Mouse (Mus musculus) embryonic facial prominence, embryonic 11.5 days (tissue): ENCODE data around the gene Ceacam9. TPM values are rescaled to one million over a fixed set of nuclear protein-coding genes. Genes with fewer than 3 reads are reported as not detected.
"Not testable (repeated sequence)": the region's sequence is repeated elsewhere in the genome, so short reads cannot be mapped to it uniquely, and the experiment has no call there.

Experiments used
- ATAC-seq: fragments of 200-750 bp; cut with Nextera tagmentation; replicated peaks from 2 replicates; pipeline ENCODE4 v1.8.0; 2017; ENCODE audit warnings: low read depth; ENCODE audit not compliant: insufficient number of reproducible peaks, low FRiP score, low TSS enrichment
- DNase-seq: peaks from one replicate; pipeline ENCODE4 v3.0.0-alpha.2; 2015; ENCODE audit warnings: low spot score
- H3K27ac ChIP-seq: fragments of 300-500 bp; sonication (generic); replicated peaks from 2 replicates; pipeline ENCODE4 v1.5.1; 2014; ENCODE audit warnings: mild to moderate bottlenecking, low read depth, low read length, control low read depth
- H3K27me3 ChIP-seq: fragments of 300-500 bp; sonication (generic); 2 replicates; pipeline ENCODE4 v1.6.1; 2014; ENCODE audit warnings: mild to moderate bottlenecking, low read length, moderate library complexity, mixed read lengths; ENCODE audit not compliant: control insufficient read depth, insufficient read depth
- H3K36me3 ChIP-seq: fragments of 300-500 bp; sonication (generic); replicated peaks from 2 replicates; pipeline ENCODE4 v1.6.1; 2014; ENCODE audit warnings: low read depth, mild to moderate bottlenecking, low read length, moderate library complexity, mixed read lengths; ENCODE audit not compliant: control insufficient read depth, insufficient read depth
- H3K4me1 ChIP-seq: fragments of 300-500 bp; sonication (generic); 2 replicates; pipeline ENCODE4 v1.6.1; 2014; ENCODE audit warnings: low read length, mixed read lengths; ENCODE audit not compliant: control insufficient read depth, insufficient read depth
- H3K4me2 ChIP-seq: fragments of 300-500 bp; sonication (generic); 2 replicates; pipeline ENCODE4 v1.6.1; 2014; ENCODE audit warnings: low read depth, mild to moderate bottlenecking, control low read depth, low read length, moderate library complexity
- H3K4me3 ChIP-seq: fragments of 300-500 bp; sonication (generic); 2 replicates; pipeline ENCODE4 v1.5.1; 2014; ENCODE audit warnings: low read depth, low read length, control low read depth
- H3K9ac ChIP-seq: fragments of 300-500 bp; sonication (generic); replicated peaks from 2 replicates; pipeline ENCODE4 v1.6.1; 2014; ENCODE audit warnings: mild to moderate bottlenecking, control low read depth, low read length
- H3K9me3 ChIP-seq: fragments of 300-500 bp; sonication (generic); replicated peaks from 2 replicates; pipeline ENCODE4 v1.6.1; 2016; ENCODE audit warnings: mild to moderate bottlenecking, low read length, inconsistent platforms, mixed read lengths; ENCODE audit not compliant: control insufficient read depth
- WGBS: fragments of 180-500 bp; shearing (Covaris S2); extraction: QIAGEN DNeasy Blood & Tissue Kit; methylation state at CpG from one replicate; pipeline ENCODE4 v1.1.7; 2014; 5-methylcytosine and 5-hydroxymethylcytosine counted together
- polyA plus RNA-seq: library from polyadenylated mRNA; unstranded; fragments of >200 nt; fragmentation: Nextera tagmentation; extraction: Ambion mirVana; gene quantifications from 2 replicates; pipeline ENCODE4 v1.2.1, GENCODE M21; 2014

Gene Ceacam9
- polyA plus RNA-seq, 1 experiment from 2014 or later, result not detected

DNA sequence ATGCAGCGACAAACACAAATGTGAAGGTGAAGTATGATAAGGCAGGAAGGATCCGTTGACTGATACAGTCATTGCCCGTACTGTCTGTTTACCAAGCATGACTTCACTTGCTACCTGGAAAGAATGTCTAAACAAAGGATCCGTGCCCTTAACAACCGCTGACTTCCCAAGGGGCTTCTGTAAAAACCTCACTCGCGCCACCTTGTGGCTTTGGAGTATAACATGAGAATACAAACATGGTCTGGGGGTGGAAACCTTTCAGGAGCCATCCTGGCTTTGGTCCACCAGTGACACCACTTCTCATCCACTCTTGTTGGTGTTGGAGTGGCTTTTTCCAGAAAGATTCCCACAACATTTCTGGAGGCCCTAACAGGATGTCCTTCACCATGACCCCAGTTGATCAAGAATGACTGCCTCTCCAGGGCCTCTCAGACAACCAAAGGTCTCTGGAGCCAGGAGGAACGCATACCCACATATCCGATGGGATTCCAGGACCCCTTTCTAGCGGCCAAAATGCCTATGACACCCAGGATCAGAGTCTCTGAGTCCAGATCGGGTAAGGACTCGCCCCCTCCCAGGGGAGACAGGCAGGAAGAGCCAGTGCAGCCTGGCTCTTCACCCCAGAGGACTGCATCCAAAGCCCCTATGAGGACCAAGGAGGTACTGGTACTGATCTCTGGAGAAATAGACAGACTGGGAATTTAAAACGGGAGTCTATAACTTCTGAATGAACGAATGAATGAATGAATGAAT lies 7.0 kb downstream of the Ceacam9 start:
- Histone ChIP-seq H3K36me3 (no peaks in the 10 kb centered on the region), H3K27me3 (no peaks in the 10 kb centered on the region), H3K9ac (no peak overlapping the region), H3K4me1 (no peaks in the 10 kb centered on the region; the same call in 1 of the 2 replicates), H3K4me3 (no peak overlapping the region), H3K27ac (no peak overlapping the region), H3K4me2 (no peak overlapping the region), H3K9me3 (no peaks in the 10 kb centered on the region)
- ATAC-seq (no peak), DNase-seq (peak; percentile 92)
- WGBS, result 29% methylated on average over 14 of the region's 14 CpGs

DNA sequence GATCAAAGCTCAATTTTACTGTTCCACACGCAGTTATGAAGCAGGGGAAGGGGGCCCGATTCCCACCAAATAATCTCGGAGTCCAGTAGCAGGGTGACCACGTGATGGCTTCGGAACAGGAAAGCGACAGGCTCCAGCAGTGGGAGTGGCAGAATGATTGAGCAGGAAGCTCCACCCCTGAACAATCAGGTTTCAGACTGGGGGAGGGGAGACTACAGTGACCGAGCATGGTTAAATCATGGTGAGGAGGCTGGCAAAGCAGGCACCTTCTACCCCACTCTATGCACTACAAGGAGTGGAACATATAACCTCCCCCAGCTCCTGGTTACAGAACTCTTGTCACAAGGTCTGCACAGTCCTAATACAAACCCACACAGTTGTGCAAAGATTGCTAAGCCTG lies 7.8 kb downstream of the Ceacam9 start:
- DNase-seq (peak; percentile 79), ATAC-seq (peak; percentile 54; the same call in 1 of the 2 replicates)
- H3K27ac ChIP-seq, H3K27me3 ChIP-seq, H3K4me3 ChIP-seq, H3K4me1 ChIP-seq, H3K4me2 ChIP-seq, H3K36me3 ChIP-seq, H3K9me3 ChIP-seq, H3K9ac ChIP-seq: not testable (repeated sequence)
- WGBS, result 5% methylated on average over 7 of the region's 7 CpGs

DNA sequence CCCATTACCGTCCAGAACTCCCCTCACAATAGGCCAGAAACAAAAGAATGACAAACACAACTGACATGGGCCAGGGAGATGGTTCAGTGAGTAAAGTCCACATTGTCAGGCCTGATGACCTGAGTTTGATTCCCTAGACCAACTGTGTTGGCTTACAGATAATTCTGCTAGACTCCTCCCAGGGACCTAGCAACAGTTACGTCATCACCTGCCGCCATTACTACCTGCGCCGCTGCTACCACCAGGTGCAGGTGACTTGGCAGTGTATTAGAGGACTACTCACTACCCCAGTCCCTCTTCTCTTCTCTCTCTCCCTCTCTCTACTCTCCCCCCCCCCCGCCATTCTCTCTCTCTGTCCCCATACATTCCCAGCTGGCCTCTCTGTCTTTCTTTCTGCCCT lies 9.1 kb downstream of the Ceacam9 start:
- Histone ChIP-seq H3K4me2 (no peak overlapping the region), H3K27me3 (no peaks in the 10 kb centered on the region), H3K4me1 (no peaks in the 10 kb centered on the region; the same call in 1 of the 2 replicates), H3K36me3 (no peaks in the 10 kb centered on the region), H3K4me3 (no peak overlapping the region), H3K9ac (no peak overlapping the region), H3K9me3 (no peaks in the 10 kb centered on the region), H3K27ac (no peak overlapping the region)
- ATAC-seq (no peak), DNase-seq (no peak)
- WGBS, result 88% methylated on average over 6 of the region's 6 CpGs

DNA sequence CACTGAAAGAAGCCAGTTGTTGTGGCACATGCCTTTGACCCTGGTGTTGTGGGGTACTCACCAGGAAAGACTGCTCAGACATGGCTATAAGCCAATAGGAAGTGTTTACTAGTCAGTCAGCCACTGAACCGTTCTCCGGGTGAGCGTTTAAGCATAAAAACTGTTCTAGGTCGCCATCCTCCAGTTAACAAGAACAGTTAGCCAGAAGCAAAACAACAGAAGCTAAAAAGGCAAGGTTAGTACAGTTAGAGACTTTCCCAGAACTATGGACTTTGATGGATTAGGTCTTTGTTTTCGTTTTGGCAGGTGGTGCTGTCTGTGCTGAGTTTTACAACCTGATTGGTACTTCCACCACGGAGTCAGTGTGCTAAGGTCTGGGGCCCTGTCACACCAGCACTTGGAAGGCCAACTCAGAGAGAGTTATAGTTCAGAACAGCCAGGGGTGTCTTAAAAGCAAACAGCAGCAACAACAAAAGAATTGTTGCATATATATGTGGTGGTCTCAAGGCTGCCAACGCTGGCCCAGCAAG lies 10.2 kb downstream of the Ceacam9 start:
- Histone ChIP-seq H3K36me3 (no peaks in the 10 kb centered on the region), H3K27ac (no peak overlapping the region), H3K4me1 (no peaks in the 10 kb centered on the region; the same call in 1 of the 2 replicates), H3K9me3 (no peaks in the 10 kb centered on the region), H3K4me2 (no peak overlapping the region), H3K9ac (no peak overlapping the region), H3K4me3 (no peak overlapping the region), H3K27me3 (no peaks in the 10 kb centered on the region)
- no peak for DNase-seq
- ATAC-seq, result no peak
- WGBS, result 77% methylated on average over 7 of the region's 7 CpGs

DNA sequence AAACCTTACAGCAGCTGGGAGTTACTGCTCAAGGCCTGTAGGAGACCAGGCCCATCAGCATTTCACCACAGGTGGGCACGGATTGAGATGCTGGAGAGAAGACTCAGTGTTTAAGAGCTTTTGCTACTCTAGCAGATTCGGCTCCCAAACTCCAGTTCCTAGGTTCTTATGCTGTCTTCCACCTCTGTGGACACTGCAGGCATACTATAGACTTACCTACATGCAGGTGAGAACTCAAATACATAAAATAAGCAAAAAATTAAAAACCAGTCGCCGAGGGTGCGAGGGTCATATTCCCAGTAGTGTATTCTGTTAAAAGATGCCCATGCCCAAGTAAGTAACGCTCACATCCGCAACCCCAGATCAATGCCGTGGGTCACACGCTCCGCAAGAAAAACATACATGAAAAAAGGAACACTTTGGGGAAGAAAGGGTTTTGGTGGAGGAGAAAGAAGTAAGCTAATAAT lies 15.9 kb downstream of the Ceacam9 start:
- Histone ChIP-seq H3K27ac (no peak overlapping the region), H3K36me3 (no peaks in the 10 kb centered on the region), H3K4me2 (peak overlapping the region; percentile 14; the same call in 1 of the 2 replicates), H3K9ac (no peak overlapping the region), H3K9me3 (no peaks in the 10 kb centered on the region), H3K4me3 (peak overlapping the region; percentile 58; the same call in 1 of the 2 replicates), H3K4me1 (no peaks in the 10 kb centered on the region; the same call in 1 of the 2 replicates), H3K27me3 (no peaks in the 10 kb centered on the region)
- WGBS, result 37% methylated on average over 10 of the region's 10 CpGs
- ATAC-seq, result 0 out of 2 replicates have a peak, but pooled peaks have one; percentile 1
- DNase-seq, result no peak

DNA sequence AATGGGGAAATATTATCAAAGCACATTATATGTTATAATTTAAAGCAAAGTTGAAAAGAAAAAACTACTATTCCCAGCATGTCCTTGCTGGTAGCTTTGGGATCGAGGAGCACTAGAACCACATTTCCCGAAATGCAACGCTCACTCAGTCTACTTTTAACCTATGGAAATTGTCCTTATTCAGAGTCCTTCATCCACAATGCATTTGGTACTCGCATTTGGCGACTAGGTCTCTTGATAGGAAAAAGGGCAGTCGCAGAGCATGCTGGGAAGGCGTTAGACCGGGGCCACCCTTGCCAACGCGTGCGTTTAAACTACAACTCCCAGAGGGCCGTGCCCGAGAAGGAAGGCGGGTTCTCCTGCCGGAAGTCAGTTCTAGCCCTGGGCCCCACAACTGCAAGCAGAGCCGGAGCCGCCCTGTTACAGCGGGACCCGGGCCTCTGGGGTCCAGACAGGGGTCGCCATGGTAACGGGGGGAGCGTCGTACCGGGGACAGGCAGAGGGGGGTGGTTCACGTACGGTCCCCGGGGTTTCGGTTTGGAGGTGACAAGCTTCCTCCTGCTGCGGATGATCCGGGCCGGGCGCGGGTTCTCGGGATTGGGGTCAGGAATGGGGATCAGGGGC lies 16.5 kb downstream of the Ceacam9 start, which contains the start of gene Ap2s1:
Ap2s1 (plus strand) TSS at position 338 of the 624 bp plus-strand sequence.
- no peak within 1 kb of the TSS for H3K27ac ChIP-seq

DNA sequence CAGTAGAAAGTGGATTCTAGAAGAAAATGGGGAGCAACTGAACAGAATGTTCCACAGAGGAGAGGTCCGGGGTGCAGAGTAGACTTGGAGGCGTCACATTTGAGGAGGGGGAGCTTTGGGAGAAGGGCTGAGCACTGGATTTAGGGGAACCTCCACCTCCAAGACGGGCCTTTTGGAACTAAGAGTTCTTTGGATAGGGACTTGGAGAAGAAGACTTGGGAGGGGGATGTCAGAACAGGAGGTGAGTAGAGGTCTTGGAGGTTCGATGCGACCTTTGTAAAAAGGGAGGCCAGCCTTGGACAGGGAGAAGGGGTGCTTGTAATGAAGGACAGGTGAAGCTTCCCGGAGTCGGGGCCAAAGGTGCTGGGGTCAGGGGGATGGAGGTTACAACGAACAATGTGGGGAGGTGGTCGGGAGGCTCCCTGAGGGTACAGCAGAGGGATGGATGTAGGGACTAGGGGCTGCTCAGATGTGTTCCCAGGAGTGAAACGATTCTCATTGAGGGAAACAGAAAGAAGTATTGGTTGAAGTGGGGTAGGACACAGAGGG lies 17.4 kb downstream of the Ceacam9 start:
- Histone ChIP-seq H3K27me3 (no peaks in the 10 kb centered on the region), H3K4me2 (peak overlapping the region; percentile 72), H3K4me3 (peak overlapping the region; percentile 58), H3K4me1 (no peaks in the 10 kb centered on the region; the same call in 1 of the 2 replicates), H3K9me3 (no peaks in the 10 kb centered on the region), H3K9ac (peak overlapping the region; percentile 57), H3K36me3 (no peaks in the 10 kb centered on the region), H3K27ac (no peak overlapping the region)
- no peak for DNase-seq
- 53% methylated on average over 10 of the region's 10 CpGs for WGBS
- ATAC-seq, result no peak

More for the DNA sequence above, 16.5 kb downstream of the Ceacam9 start, which contains the start of gene Ap2s1:
- H3K4me2 ChIP-seq, result peak within 1 kb of the TSS; percentile 72
- H3K4me1 ChIP-seq, result no peaks in the 10 kb centered on the region; the same call in 1 of the 2 replicates
- no peaks in the 10 kb centered on the region for H3K9me3 ChIP-seq
- peak; percentile 99 for DNase-seq
- no peaks in the 10 kb centered on the region for H3K27me3 ChIP-seq
- H3K36me3 ChIP-seq, result no peaks in the 10 kb centered on the region
- WGBS, result under 1% methylated on average over 34 of the region's 34 CpGs
- H3K4me3 ChIP-seq, result peak within 1 kb of the TSS; percentile 58
- ATAC-seq, result peak; percentile 96
- peak within 1 kb of the TSS; percentile 57 for H3K9ac ChIP-seq
